Comparison of ENCODE assay signal across 10 mouse cellular contexts in the genomic region with DNA sequence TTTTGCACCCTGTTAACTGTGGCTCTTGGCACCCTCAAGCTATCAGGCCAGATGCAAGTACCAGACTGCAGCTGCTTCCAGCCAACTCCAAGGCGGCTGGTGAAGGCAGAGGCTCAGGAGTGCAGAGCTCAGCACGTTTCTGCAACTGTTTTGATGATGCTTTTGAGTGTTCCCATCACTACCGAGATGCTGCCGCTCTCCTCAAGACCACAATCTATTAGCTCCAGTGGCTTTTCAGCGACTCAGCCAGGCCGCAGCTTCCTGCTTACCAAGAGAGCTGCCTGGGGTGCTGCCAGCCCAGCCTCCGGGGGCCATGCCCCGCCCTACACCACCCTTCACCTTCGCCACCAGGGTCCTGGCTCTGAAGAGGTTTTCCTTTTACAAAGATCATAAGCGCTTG.
DNase-seq lines count a peak whose midpoint lies in the region; ATAC-seq and TF ChIP-seq lines count a peak whose summit lies in the region.
"Had no signal": no experiment of that assay in that cellular context is flagged by ENCODE, and none has a peak within 500 bp of the region (broad histone marks: within the 10 kb centered on the region; RNA-seq: fewer than 3 reads in every experiment).

No protein-coding gene starts in this region.

- H3K4me1 ChIP-seq in forebrain, embryonic 13.5 days: no peaks in the 10 kb centered on the region
- no peaks in the 10 kb centered on the region for H3K4me1 ChIP-seq in forebrain, embryonic 10.5 days
- H3K4me1 ChIP-seq in lung, postnatal 0 days (ENCODE audit: insufficient read depth, low read depth, low read length): no peaks in the 10 kb centered on the region
- no peaks in the 10 kb centered on the region for H3K4me1 ChIP-seq in midbrain, embryonic 11.5 days (ENCODE audit: control insufficient read depth, insufficient read depth, low read length)

- no peak overlapping the region for H3K9ac ChIP-seq in forebrain, embryonic 13.5 days
- no peak overlapping the region for H3K9ac ChIP-seq in lung, postnatal 0 days (replicated peaks; ENCODE audit: low read depth)
- H3K9ac ChIP-seq in midbrain, embryonic 11.5 days (ENCODE audit: low read length): no peak overlapping the region

- H3K27me3 ChIP-seq in forebrain, embryonic 13.5 days: no peaks in the 10 kb centered on the region
- H3K27me3 ChIP-seq in forebrain, embryonic 10.5 days (ENCODE audit: poor library complexity, severe bottlenecking): no peaks in the 10 kb centered on the region
- H3K27me3 ChIP-seq in lung, postnatal 0 days (replicated peaks; ENCODE audit: insufficient read depth, low read length): no peaks in the 10 kb centered on the region
- H3K27me3 ChIP-seq in midbrain, embryonic 11.5 days (ENCODE audit: control insufficient read depth, insufficient read depth, low read length): no peaks in the 10 kb centered on the region

- H3K27ac ChIP-seq in forebrain, embryonic 13.5 days: no peak overlapping the region
- no peak overlapping the region for H3K27ac ChIP-seq in forebrain, embryonic 10.5 days
- H3K27ac ChIP-seq in lung, postnatal 0 days (ENCODE audit: low read length): no peak overlapping the region
- no peak overlapping the region for H3K27ac ChIP-seq in midbrain, embryonic 11.5 days (ENCODE audit: low read depth, low read length)
- H3K27ac ChIP-seq: macrophage had no signal

- no peak overlapping the region for H3K4me2 ChIP-seq in forebrain, embryonic 13.5 days
- H3K4me2 ChIP-seq in lung, postnatal 0 days (replicated peaks; ENCODE audit: low read depth, low read length): no peak overlapping the region
- H3K4me2 ChIP-seq in midbrain, embryonic 11.5 days: no peak overlapping the region

- 0 out of 2 replicates have a peak, but pooled peaks have one; percentile 24 for ATAC-seq in forebrain, embryonic 13.5 days
- ATAC-seq in lung, postnatal 0 days: no peak; the same call in 1 of the 2 replicates
- no peak for ATAC-seq in midbrain, embryonic 11.5 days (ENCODE audit: low FRiP score)

- WGBS in forebrain, embryonic 13.5 days: 39% methylated on average over 10 of the region's 10 CpGs
- 36% methylated on average over 10 of the region's 10 CpGs for WGBS in forebrain, embryonic 10.5 days
- 25% methylated on average over 10 of the region's 10 CpGs for WGBS in lung, postnatal 0 days
- WGBS in midbrain, embryonic 11.5 days: 45% methylated on average over 10 of the region's 10 CpGs

- no peak for TF ChIP-seq CTCF in lung, postnatal 0 days (IDR thresholded peaks at IDR 0.05)

- H3K36me3 ChIP-seq in forebrain, embryonic 13.5 days (ENCODE audit: poor library complexity, severe bottlenecking): no peaks in the 10 kb centered on the region
- no peaks in the 10 kb centered on the region for H3K36me3 ChIP-seq in forebrain, embryonic 10.5 days (replicated peaks)
- H3K36me3 ChIP-seq in lung, postnatal 0 days (ENCODE audit: insufficient read depth, low read length): no peaks in the 10 kb centered on the region
- H3K36me3 ChIP-seq in midbrain, embryonic 11.5 days (ENCODE audit: control insufficient read depth, insufficient read depth, low read length): no peaks in the 10 kb centered on the region

- TF ChIP-seq EP300 in lung, postnatal 0 days (IDR thresholded peaks at IDR 0.05): no peak

- H3K9me3 ChIP-seq in forebrain, embryonic 13.5 days (replicated peaks): 0 out of 2 replicates have a peak, but pooled peaks cover 2% of the 10 kb centered on the region
- no peaks in the 10 kb centered on the region for H3K9me3 ChIP-seq in forebrain, embryonic 10.5 days
- H3K9me3 ChIP-seq in lung, postnatal 0 days (ENCODE audit: low read length): no peaks in the 10 kb centered on the region
- no peaks in the 10 kb centered on the region for H3K9me3 ChIP-seq in midbrain, embryonic 11.5 days (ENCODE audit: control insufficient read depth, low read length)

- no peak overlapping the region for H3K4me3 ChIP-seq in forebrain, embryonic 13.5 days
- H3K4me3 ChIP-seq in forebrain, embryonic 10.5 days: no peak overlapping the region
- no peak overlapping the region for H3K4me3 ChIP-seq in lung, postnatal 0 days (ENCODE audit: low read depth, low read length)
- H3K4me3 ChIP-seq in midbrain, embryonic 11.5 days (ENCODE audit: low read depth, low read length): no peak overlapping the region

- DNase-seq in forebrain, embryonic 10.5 days (ENCODE audit: extremely low spot score, low spot score): no peak
- peak; percentile 22 to 46 for DNase-seq in lung, adult 18-20 months
- DNase-seq in lung, postnatal 0 days (ENCODE audit: low spot score): no peak
- peak; percentile 92 for DNase-seq in induced T-regulatory cell, adult 2 months (ENCODE audit: low read depth)
- DNase-seq in thymus, adult 18-20 months: peak; percentile 83 to 87
- no peak for DNase-seq in yolk sac, embryonic 10.5 days (ENCODE audit: low spot score)
- DNase-seq in midbrain, embryonic 11.5 days (ENCODE audit: low spot score, missing footprints): no peak
- DNase-seq: kidney, adult 2 months had no signal

Comparison
In these comparisons a context has a peak if more than half of its experiments do, and no peak if none do; other contexts are left out.
1. DNase-seq: peak in lung, adult 18-20 months (2 of 2), induced T-regulatory cell, adult 2 months (single experiment) and thymus, adult 18-20 months (2 of 2); none in forebrain, embryonic 10.5 days (single experiment), lung, postnatal 0 days (single experiment), yolk sac, embryonic 10.5 days (single experiment) and midbrain, embryonic 11.5 days (single experiment).